Mouse (Mus musculus) embryo, embryonic 9.5 days (tissue): ENCODE results near the gene Hist2h4.
"Not testable (repeated sequence)": the region's sequence is repeated elsewhere in the genome, so short reads cannot be mapped to it uniquely, and the experiment has no call there.

Experiments
- DNase-seq: peaks from one replicate; pipeline ENCODE4 v3.0.0-alpha.2; 2017; ENCODE audit errors: extremely low spot score

The Hist2h4 gene

GRCm38 (mm10) chr3:96268776-96269378, 5.8 kb upstream of the Hist2h4 start:
- DNase-seq: not testable (repeated sequence)

GRCm38 (mm10) chr3:96268051-96268775, 5.1 kb upstream of the Hist2h4 start, which contains the start of gene Hist2h3b:
TSS of gene Hist2h3b (plus strand) at chr3:96268654.
- DNase-seq: peak; percentile 89

GRCm38 (mm10) chr3:96267541-96267940, 4.4 kb upstream of the Hist2h4 start:
- DNase-seq: no peak

- no peak for DNase-seq
These were observed 3.1 kb upstream of the Hist2h4 start for GRCm38 (mm10) chr3:96266132-96266710.

GRCm38 (mm10) chr3:96264404-96264949, 1.4 kb upstream of the Hist2h4 start:
- DNase-seq: peak; percentile 45

- peak; percentile 71 for DNase-seq
These were observed 670 bp upstream of the Hist2h4 start for GRCm38 (mm10) chr3:96263558-96264403.

GRCm38 (mm10) chr3:96262216-96262875, 765 bp downstream of the Hist2h4 start:
- DNase-seq: peak; percentile 87

GRCm38 (mm10) chr3:96261623-96262022, 1.5 kb downstream of the Hist2h4 start:
- no peak for DNase-seq

GRCm38 (mm10) chr3:96260220-96260619, 2.9 kb downstream of the Hist2h4 start:
- no peak for DNase-seq

GRCm38 (mm10) chr3:96257190-96257589, 5.9 kb downstream of the Hist2h4 start:
- DNase-seq: no peak

- DNase-seq: no peak
These were observed 7.1 kb downstream of the Hist2h4 start for GRCm38 (mm10) chr3:96255926-96256593.

GRCm38 (mm10) chr3:96254683-96255355, 8.3 kb downstream of the Hist2h4 start:
- DNase-seq: no peak

GRCm38 (mm10) chr3:96251787-96252186, 11.3 kb downstream of the Hist2h4 start:
- DNase-seq: no peak

- DNase-seq: no peak
These were observed 12.2 kb downstream of the Hist2h4 start for GRCm38 (mm10) chr3:96250890-96251289.

- DNase-seq: no peak
These were observed 14.1 kb downstream of the Hist2h4 start for GRCm38 (mm10) chr3:96249034-96249345.

GRCm38 (mm10) chr3:96248141-96249033, 14.7 kb downstream of the Hist2h4 start:
- DNase-seq: peak; percentile 53

GRCm38 (mm10) chr3:96247356-96248140, 15.6 kb downstream of the Hist2h4 start:
- DNase-seq: peak; percentile 61

GRCm38 (mm10) chr3:96246427-96246856, 16.7 kb downstream of the Hist2h4 start, which contains the start of gene Hist2h3c1:
TSS of gene Hist2h3c1 (plus strand) at chr3:96246685.
- not testable (repeated sequence) for DNase-seq
